Mouse (Mus musculus) hematopoietic stem cell, adult 5-6 weeks (primary cell): ENCODE results near the gene Apoc3. TPM values are rescaled to one million over a fixed set of nuclear protein-coding genes. Genes with fewer than 3 reads are reported as not detected.

Experiments
- ATAC-seq, 2 experiments: fragments of 125-278 bp in 1 of 2; replicated peaks in 1 of 2; 2 replicates each; pipeline ENCODE4 v1.8.0; 2016 to 2017; ENCODE audit warnings: inconsistent platforms in 2 of 2, mild to moderate bottlenecking in 2 of 2, moderate number of reproducible peaks in 2 of 2, low read depth in 1 of 2, moderate TSS enrichment in 1 of 2; ENCODE audit not compliant: low FRiP score in 2 of 2, poor library complexity in 2 of 2, severe bottlenecking in 2 of 2, insufficient read depth in 1 of 2, low TSS enrichment in 1 of 2
- total RNA-seq: library from RNA; stranded (forward); fragments of 172-1452, 232-1000 nt; gene quantifications from 2 replicates; pipeline ENCODE4 v1.2.3, GENCODE M21; 2017

Apoc3 gene
- total RNA-seq, 1 experiment from 2014 or later = not detected

DNA sequence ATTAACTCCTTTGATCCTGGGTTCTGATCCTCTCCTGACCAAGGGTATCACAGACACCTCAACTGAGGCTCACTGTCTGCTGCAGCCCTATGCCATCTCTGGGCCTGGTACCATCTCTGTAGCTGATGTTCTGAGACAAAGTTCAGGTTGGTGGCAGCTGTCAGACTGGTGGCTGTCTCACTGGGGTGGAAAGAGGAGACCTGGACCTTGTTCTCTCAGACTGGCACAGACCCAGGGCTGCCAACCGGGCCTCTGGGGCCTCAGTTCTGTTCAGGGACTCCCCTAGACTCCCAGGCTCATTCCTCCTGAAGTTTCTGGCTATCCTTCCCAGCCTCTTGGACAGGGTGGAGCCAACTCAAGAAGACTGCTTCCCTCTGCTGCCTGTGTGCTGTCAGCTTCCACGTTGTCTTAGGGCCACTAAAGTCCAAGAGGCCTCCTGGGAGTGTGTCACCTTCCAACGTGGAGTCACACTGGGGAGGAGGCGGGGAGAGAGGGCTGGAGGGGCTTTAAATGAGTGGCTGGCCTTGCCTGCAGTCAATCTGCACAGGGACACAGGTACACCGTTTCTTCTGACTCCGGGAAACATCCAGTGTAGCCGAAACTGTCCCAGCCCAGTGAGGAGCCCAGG, 5.2 kb upstream of the Apoc3 start, which contains the start of gene Apoa4:
Gene Apoa4 (plus strand): TSS at position 171 of the 628 bp plus-strand sequence.
- no peak for ATAC-seq

- no peak for ATAC-seq
Observed at GRCm38 (mm10) chr9:46238850-46239249, 3.4 kb upstream of the Apoc3 start.

GRCm38 (mm10) chr9:46235649-46236048, 213 bp upstream of the Apoc3 start:
- ATAC-seq = no peak

DNA sequence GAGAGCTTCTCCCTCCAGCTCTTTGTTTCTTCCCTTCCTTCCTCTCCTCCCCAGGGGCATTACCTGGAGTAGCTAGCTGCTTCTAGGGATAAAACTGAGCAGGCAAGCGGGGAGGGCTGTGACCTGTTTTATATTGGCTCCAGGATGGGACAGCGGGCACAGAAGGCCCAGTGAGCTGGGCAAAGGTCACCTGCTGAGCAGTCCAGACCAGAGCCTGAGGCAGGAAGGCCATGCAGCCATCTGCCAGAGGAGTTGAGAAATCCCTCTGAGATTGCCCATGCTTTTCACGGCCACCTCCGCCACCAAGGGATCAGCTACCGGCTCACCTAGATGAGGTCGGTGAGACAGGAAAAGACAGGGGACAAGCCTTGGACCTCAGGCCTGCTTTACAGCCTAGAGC, 240 bp downstream of the Apoc3 start:
- no peak for ATAC-seq

- no peak for ATAC-seq
Observed at GRCm38 (mm10) chr9:46230450-46230975, 4.9 kb downstream of the Apoc3 start.

DNA sequence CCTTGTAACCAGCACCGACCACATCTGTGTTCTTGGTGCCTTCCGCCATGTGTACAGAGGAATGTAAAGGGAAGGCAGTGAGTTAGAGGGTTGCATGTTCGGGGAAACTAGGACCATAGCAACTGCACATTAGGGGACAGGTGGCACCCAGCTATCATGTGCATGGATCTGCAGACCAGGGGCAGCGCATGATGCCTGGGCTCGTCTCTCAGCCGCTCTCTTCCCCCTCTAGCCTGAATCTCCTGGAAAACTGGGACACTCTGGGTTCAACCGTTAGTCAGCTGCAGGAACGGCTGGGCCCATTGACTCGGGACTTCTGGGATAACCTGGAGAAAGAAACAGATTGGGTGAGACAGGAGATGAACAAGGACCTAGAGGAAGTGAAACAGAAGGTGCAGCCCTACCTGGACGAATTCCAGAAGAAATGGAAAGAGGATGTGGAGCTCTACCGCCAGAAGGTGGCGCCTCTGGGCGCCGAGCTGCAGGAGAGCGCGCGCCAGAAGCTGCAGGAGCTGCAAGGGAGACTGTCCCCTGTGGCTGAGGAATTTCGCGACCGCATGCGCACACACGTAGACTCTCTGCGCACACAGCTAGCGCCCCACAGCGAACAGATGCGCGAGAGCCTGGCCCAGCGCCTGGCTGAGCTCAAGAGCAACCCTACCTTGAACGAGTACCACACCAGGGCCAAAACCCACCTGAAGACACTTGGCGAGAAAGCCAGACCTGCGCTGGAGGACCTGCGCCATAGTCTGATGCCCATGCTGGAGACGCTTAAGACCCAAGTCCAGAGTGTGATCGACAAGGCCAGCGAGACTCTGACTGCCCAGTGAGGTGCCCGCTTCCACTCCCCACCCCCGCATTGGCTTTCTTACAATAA, 5.6 kb downstream of the Apoc3 start:
- ATAC-seq = peak; percentile 89 to 91

DNA sequence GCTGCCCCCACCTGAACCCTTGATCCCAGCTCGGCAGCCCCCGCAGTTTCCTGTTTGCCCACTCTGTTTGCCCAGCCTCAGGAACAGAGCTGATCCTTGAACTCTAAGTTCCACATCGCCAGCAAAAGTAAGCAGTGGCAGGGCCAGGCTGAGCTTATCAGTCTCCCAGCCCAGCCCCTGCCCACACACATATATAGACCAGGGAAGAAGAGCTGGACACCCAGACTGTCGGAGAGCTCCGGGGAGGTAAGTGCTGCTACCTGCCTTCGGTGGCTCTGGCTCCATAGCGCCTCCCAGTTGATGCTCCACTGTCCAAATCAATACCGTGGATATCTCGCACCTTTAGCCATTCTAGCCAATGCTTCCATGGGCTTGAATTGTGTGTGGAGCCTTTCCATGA, 6.9 kb downstream of the Apoc3 start, which contains the start of gene Apoa1:
Gene Apoa1 (plus strand): TSS at position 90 of the 400 bp plus-strand sequence.
- no peak for ATAC-seq

- ATAC-seq = no peak
Observed at GRCm38 (mm10) chr9:46227064-46227614, 8.3 kb downstream of the Apoc3 start.

- ATAC-seq = no peak
Observed at GRCm38 (mm10) chr9:46224945-46225660, 10.3 kb downstream of the Apoc3 start.

DNA sequence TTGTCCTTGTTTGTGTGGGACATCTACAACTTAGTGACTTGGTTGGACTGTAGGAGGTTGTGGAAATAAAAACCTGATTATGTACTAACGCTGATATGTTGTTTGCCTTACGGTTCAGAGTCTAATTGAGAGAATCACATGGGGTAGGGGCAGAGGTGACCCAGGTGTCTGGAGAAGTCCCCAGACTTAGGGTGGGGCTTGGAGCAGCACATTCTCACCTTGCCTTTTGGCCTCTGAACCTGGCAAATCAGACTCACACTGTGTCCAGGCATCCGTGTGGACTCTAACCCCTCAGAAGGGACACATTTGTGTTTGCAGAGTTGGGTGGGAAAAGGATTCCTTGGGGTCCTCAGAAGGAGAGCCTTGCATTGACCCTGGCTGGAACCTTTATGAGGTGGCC, 11.3 kb downstream of the Apoc3 start:
- ATAC-seq = no peak

GRCm38 (mm10) chr9:46223090-46223489, 12.3 kb downstream of the Apoc3 start:
- no peak for ATAC-seq

- ATAC-seq = no peak
Observed at GRCm38 (mm10) chr9:46218176-46218575, 17.3 kb downstream of the Apoc3 start.

DNA sequence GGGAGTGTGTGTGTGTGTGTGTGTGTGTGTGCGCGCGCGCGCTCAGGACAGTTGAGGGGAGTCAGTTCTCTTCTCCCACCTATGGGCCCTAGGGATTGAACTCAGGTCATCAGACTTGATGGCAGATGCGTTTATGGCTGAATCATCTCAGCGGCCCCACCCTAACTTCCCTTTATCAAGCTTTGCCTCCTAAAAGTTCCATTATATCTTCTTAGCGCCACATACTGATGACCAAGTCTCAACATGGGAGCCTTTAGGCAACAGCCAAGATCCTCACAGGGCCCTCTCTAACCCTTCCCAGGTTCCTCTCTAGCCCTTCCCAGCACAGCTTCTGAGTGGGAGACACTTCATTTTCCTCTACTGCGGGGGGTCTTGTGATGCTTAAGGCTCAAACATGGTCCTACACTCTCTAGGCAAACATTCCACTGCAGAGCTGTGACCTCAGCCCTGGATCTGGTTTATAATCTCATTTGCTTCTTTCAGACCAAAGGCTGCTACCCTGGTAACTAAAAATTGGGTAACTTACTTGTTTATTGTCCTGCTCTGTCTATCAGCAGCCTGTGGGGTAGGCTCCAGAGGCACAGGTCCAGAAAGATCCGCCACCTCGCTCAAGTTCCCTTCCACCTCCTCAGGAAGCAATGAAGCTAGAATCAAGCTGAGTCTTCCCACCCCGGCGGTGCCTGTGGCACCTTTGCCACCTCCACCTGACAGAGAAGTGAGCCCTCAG, 18.5 kb downstream of the Apoc3 start:
- no peak for ATAC-seq

DNA sequence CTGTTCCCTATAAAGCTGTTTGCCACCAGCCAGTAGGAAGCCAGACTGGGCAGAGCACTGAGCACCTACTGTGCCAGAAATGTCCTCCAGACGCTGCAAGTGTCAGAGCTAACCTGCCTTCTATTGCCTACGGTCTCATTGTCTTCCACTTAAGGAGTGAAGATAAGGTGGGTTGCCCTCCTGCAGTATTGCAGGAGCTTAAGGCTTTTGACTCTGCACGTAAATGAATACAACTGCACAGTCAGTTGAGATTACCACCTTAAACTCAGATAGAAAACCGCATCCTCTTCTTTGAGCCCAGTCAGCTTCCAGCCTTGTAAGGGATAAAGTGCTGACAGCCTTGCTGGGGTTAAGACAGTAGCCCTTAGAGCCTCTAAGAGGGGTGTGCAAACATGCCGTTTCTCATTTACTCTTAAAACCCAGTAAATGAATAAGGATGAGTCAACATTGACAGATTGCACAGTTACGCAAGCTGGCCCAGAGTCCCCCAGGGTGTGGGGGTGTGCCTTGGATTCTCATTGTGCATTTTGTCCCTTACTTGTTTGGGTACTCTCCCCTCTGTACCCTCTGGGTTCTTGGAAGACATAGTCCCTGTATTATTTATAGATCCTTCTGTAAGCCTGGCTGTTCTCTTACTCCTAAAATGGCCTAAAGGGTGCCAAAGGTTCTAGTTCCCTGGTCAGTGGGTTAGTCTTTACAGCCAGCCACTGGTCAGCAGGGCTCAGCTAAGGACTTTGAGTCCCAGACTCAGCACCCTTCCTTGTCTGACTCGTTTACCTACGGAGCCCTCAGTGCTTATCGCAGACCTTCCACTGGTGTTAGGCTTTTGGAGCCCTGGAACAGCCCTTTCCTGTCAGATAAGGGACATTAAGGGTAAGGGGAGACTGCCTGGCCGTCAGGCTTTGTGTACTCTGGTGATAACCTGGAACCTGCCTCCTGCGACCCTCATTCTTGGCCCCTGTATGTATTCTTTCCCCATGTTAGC, 19.8 kb downstream of the Apoc3 start:
- no peak for ATAC-seq

DNA sequence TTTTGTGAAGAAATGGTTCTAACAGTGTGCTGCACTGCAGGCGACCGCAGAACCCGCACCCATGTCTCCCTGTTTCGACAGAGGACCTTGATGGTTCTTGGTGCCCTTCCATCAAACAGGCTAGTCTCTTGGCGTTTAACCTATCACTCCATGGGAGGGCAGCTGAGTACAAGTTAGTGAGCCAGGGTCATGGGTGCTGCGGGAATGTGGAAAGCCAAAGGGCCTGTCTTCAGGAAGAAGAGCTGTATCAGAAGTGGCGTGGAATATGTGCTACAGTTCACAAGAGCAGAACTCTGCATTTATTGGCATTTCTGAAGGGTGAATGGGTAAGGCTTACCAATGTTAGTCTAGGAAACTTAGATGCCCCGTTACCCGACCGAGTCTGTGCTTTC, 20.5 kb downstream of the Apoc3 start:
- no peak for ATAC-seq

DNA sequence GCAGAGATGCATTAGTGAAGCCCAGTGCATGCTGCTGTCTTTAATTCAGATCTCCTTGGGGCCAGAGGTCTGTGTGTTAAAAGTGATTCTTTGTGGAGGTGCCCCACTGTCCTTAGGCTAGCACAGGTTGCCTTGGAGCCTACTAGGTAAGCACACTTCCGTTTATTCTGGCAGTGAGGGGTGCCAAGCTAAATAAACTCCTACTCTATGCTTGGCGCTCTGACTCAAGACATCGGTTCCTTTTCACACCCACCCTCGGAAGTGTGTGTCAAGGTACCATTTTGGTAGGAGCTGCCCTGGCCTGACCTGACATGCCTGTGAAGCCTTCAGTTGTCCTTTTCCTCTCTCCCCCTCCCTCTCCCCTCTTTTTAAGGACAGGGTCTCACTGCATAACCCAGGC, 21.2 kb downstream of the Apoc3 start:
- no peak for ATAC-seq
